Mouse (Mus musculus): ENCODE data around the gene 1700015F17Rik. TPM values are rescaled to one million over a fixed set of nuclear protein-coding genes. Genes with fewer than 3 reads are reported as not detected.

Gene 1700015F17Rik
- polyA plus RNA-seq, 1 experiment: 0.19 TPM

DNA sequence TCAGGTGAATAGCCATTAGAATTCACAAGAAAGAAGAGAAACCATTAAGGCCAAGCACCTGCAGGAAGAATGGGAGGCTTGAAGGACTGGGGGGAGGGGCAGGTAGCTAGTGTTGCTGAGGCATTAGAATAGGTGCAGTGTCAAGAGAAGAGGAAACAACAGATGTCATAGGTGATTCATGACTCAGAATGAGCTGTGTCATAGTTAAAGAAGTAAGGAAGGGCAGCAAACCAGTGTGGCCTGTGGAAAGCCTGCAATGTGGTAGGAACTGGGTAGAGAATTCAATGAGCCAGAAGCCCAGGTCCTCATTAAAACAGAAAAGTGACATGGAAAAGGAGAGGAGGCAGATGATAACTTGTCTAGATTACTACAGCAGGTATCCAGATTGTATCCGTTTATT, 13.7 kb downstream of the 1700015F17Rik start:
- TF ChIP-seq POLR2A (IDR thresholded peaks at IDR 0.05; ENCODE audit: extremely low read depth, insufficient read depth, low read length): no peak
- no peak for TF ChIP-seq CTCF (IDR thresholded peaks at IDR 0.05; ENCODE audit: extremely low read depth, insufficient read depth, low read length)
- H3K4me3 ChIP-seq (ENCODE audit: insufficient read depth, low read length): no peak overlapping the region
- no peaks in the 10 kb centered on the region for H3K4me1 ChIP-seq (ENCODE audit: control insufficient read depth, insufficient read depth, low read length)
- H3K27ac ChIP-seq (ENCODE audit: insufficient read depth, low read length): no peak overlapping the region

DNA sequence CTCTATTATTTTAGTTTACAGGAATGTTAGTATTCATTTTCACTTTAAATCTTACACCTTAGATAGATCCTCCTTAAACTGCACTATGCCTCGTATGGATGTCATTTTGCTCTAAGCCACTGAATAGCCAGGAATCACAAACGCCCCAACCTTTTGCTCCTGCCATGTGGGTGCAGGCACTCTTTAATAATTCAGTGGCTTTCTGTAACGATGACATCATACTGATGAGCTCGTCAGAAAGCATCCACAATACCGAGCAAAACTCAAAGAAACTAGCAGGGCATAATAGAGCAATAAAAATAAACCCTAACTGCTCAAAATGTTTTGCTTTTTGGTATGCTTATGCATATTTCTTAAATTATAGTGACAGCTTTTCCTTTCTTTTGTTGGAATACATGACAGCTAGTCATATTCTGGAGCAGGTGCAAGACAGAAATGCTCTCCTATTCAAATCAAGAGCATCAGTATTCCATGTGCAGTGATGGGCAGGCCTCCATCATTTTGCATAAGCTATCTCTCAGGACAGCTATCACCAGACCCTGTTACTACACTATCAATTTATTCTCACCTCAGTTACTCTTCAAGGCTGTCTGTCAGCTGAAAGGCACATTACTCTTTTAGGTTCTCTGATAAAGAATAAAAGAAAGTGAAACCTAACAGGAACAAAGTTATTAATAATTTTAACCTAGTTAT, 47.1 kb downstream of the 1700015F17Rik start:
- Histone ChIP-seq H3K4me1 (ENCODE audit: control insufficient read depth, insufficient read depth, low read length) (no peaks in the 10 kb centered on the region), H3K27ac (ENCODE audit: insufficient read depth, low read length) (no peak overlapping the region), H3K4me3 (ENCODE audit: insufficient read depth, low read length) (no peak overlapping the region)
- no peak for TF ChIP-seq POLR2A (IDR thresholded peaks at IDR 0.05; ENCODE audit: extremely low read depth, insufficient read depth, low read length)
- TF ChIP-seq CTCF (IDR thresholded peaks at IDR 0.05; ENCODE audit: extremely low read depth, insufficient read depth, low read length): no peak

DNA sequence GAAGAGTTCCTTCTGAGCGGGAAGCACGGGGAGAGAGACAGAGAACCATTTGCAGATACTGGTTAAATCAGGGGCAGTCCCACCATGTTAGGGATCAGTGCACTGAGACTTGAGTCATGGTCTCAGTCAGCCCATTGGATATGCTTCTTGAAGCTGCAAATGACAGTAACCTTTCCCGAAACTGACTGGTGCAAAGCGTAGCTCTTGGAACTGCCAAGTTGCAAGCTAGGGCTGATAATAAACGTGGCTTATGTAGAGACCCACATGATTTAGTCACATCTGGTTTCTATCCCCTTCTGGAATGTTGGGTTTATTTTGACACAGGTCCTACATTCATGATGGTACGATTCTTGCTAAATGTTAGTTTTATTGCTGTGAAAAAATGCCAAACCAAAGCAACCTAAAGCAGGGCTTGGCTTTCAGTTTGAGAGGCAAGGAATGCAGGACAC, 55.2 kb downstream of the 1700015F17Rik start:
- no peak overlapping the region for H3K27ac ChIP-seq (ENCODE audit: insufficient read depth, low read length)
- no peak overlapping the region for H3K4me3 ChIP-seq (ENCODE audit: insufficient read depth, low read length)
- TF ChIP-seq POLR2A (IDR thresholded peaks at IDR 0.05; ENCODE audit: extremely low read depth, insufficient read depth, low read length): no peak
- TF ChIP-seq CTCF (IDR thresholded peaks at IDR 0.05; ENCODE audit: extremely low read depth, insufficient read depth, low read length): no peak
- H3K4me1 ChIP-seq (ENCODE audit: control insufficient read depth, insufficient read depth, low read length): no peaks in the 10 kb centered on the region

DNA sequence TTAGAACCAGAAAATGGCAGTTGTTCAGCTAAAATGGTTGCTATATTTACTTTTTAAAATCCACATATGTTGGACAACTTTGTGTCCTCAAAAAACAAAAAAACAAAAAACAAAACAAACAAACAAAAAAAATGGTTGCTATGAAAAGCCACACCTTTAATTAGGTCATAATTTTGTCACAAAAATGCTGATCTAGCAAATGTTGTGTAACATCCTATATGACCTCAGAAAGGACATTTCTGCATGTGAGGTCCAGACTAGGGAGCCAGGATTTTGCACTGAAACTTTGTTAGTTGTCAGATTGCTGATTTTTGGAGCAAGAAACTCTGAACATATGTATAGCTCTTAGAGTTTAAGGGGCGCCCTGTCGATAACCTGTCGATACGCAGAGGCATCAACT, 55.9 kb downstream of the 1700015F17Rik start:
- no peak overlapping the region for H3K4me3 ChIP-seq (ENCODE audit: insufficient read depth, low read length)
- TF ChIP-seq POLR2A (IDR thresholded peaks at IDR 0.05; ENCODE audit: extremely low read depth, insufficient read depth, low read length) (no peak), CTCF (IDR thresholded peaks at IDR 0.05; ENCODE audit: extremely low read depth, insufficient read depth, low read length) (no peak)
- H3K27ac ChIP-seq (ENCODE audit: insufficient read depth, low read length): no peak overlapping the region
- H3K4me1 ChIP-seq (ENCODE audit: control insufficient read depth, insufficient read depth, low read length): no peaks in the 10 kb centered on the region

DNA sequence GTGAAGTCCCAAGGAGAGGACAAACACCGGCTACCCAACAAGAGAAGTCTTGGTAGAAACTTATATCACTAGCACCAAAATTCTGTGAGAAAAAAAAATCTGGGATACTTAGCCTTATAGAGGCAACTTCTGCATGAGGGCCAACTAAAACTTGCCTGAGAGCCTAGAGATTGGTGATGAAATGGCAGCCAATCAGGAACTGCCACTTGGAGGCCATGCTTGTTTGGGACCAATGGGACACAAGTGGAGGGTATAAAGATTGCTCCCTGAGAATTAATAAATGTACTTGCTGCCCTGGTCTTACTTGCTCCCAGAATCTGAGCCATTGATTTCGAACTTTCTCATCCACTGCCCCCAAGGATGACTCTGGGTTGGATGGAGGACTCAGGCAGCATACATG, 57.5 kb downstream of the 1700015F17Rik start:
- TF ChIP-seq CTCF (IDR thresholded peaks at IDR 0.05; ENCODE audit: extremely low read depth, insufficient read depth, low read length): no peak
- TF ChIP-seq POLR2A (IDR thresholded peaks at IDR 0.05; ENCODE audit: extremely low read depth, insufficient read depth, low read length): no peak
- H3K27ac ChIP-seq (ENCODE audit: insufficient read depth, low read length): no peak overlapping the region
- H3K4me1 ChIP-seq (ENCODE audit: control insufficient read depth, insufficient read depth, low read length): no peaks in the 10 kb centered on the region
- no peak overlapping the region for H3K4me3 ChIP-seq (ENCODE audit: insufficient read depth, low read length)

DNA sequence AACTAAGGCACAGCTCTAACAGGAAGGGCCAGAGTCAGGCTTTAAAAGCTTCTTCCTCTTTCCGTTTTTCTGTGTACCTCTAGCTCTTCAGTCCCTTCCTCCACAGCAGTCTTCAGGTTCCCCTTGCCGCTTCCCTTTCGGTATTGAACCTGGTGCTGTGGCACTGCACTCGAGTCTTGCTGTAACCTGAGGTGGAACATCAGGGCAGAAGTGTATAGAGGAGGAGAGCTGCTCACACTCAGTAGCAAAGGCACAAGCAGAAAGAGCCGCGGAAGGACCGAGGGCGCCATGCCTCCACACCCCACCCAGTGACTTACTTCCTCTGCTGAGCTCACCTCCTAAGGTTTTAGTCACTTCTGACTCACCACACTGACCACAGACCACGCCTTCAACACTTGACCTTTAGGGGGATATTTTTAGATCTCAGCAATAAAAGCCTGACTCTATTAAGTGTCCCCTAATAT, 58.9 kb downstream of the 1700015F17Rik start, which contains the start of gene Cdk14:
TSS of gene Cdk14 (minus strand) at position 321 of the 464 bp plus-strand sequence.
- Histone ChIP-seq H3K4me1 (ENCODE audit: control insufficient read depth, insufficient read depth, low read length) (no peaks in the 10 kb centered on the region), H3K4me3 (ENCODE audit: insufficient read depth, low read length) (no peak within 1 kb of the TSS), H3K27ac (ENCODE audit: insufficient read depth, low read length) (no peak within 1 kb of the TSS)
- TF ChIP-seq POLR2A (IDR thresholded peaks at IDR 0.05; ENCODE audit: extremely low read depth, insufficient read depth, low read length): no peak
- TF ChIP-seq CTCF (IDR thresholded peaks at IDR 0.05; ENCODE audit: extremely low read depth, insufficient read depth, low read length): no peak

GRCm38 (mm10) chr5:5419253-5419652, 59.7 kb downstream of the 1700015F17Rik start:
- Histone ChIP-seq H3K4me1 (ENCODE audit: control insufficient read depth, insufficient read depth, low read length) (no peaks in the 10 kb centered on the region), H3K27ac (ENCODE audit: insufficient read depth, low read length) (no peak overlapping the region), H3K4me3 (ENCODE audit: insufficient read depth, low read length) (no peak overlapping the region)
- TF ChIP-seq POLR2A (IDR thresholded peaks at IDR 0.05; ENCODE audit: extremely low read depth, insufficient read depth, low read length): no peak
- no peak for TF ChIP-seq CTCF (IDR thresholded peaks at IDR 0.05; ENCODE audit: extremely low read depth, insufficient read depth, low read length)

- no peak overlapping the region for H3K27ac ChIP-seq (ENCODE audit: insufficient read depth, low read length)
- no peak for TF ChIP-seq POLR2A (IDR thresholded peaks at IDR 0.05; ENCODE audit: extremely low read depth, insufficient read depth, low read length)
- no peak for TF ChIP-seq CTCF (IDR thresholded peaks at IDR 0.05; ENCODE audit: extremely low read depth, insufficient read depth, low read length)
- no peak overlapping the region for H3K4me3 ChIP-seq (ENCODE audit: insufficient read depth, low read length)
Observed at GRCm38 (mm10) chr5:5414835-5415234, 64.1 kb downstream of the 1700015F17Rik start.

GRCm38 (mm10) chr5:5411886-5412285, 67.1 kb downstream of the 1700015F17Rik start:
- Histone ChIP-seq H3K27ac (ENCODE audit: insufficient read depth, low read length) (no peak overlapping the region), H3K4me1 (ENCODE audit: control insufficient read depth, insufficient read depth, low read length) (no peaks in the 10 kb centered on the region), H3K4me3 (ENCODE audit: insufficient read depth, low read length) (no peak overlapping the region)
- TF ChIP-seq POLR2A (IDR thresholded peaks at IDR 0.05; ENCODE audit: extremely low read depth, insufficient read depth, low read length) (no peak), CTCF (IDR thresholded peaks at IDR 0.05; ENCODE audit: extremely low read depth, insufficient read depth, low read length) (no peak)

More at GRCm38 (mm10) chr5:5414835-5415234, 64.1 kb downstream of the 1700015F17Rik start:
- H3K4me1 ChIP-seq (ENCODE audit: control insufficient read depth, insufficient read depth, low read length): no peaks in the 10 kb centered on the region

- no peaks in the 10 kb centered on the region for H3K4me1 ChIP-seq (ENCODE audit: control insufficient read depth, insufficient read depth, low read length)
- no peak for TF ChIP-seq CTCF (IDR thresholded peaks at IDR 0.05; ENCODE audit: extremely low read depth, insufficient read depth, low read length)
- no peak for TF ChIP-seq POLR2A (IDR thresholded peaks at IDR 0.05; ENCODE audit: extremely low read depth, insufficient read depth, low read length)
- H3K27ac ChIP-seq (ENCODE audit: insufficient read depth, low read length): no peak overlapping the region
- H3K4me3 ChIP-seq (ENCODE audit: insufficient read depth, low read length): no peak overlapping the region
Observed at GRCm38 (mm10) chr5:5401986-5402385, 77.0 kb downstream of the 1700015F17Rik start.

All from cortical plate, adult 2 months (tissue).